ENCODE assay signal across 24 mouse cellular contexts in genomic region chr4:139079439-139079838, GRCm38 (mm10). TPM values are rescaled to one million over a fixed set of nuclear protein-coding genes. Genes with fewer than 3 reads are reported as not detected.
"Had no signal": no experiment of that assay in that cellular context is flagged by ENCODE, and none has a peak within 500 bp of the region (broad histone marks: within the 10 kb centered on the region; RNA-seq: fewer than 3 reads in every experiment).

No protein-coding gene starts in this region.

- H3K4me2 ChIP-seq: heart, embryonic 12.5 days; hindbrain, embryonic 12.5 days; hindbrain, embryonic 14.5 days; limb, embryonic 13.5 days; liver, embryonic 11.5 days; liver, embryonic 13.5 days had no signal

- H3K36me3 ChIP-seq: heart, embryonic 10.5 days; heart, embryonic 12.5 days; hindbrain, embryonic 10.5 days; hindbrain, embryonic 12.5 days; liver, embryonic 13.5 days had no signal

- H3K9ac ChIP-seq: heart, embryonic 12.5 days; hindbrain, embryonic 12.5 days; hindbrain, embryonic 14.5 days; limb, embryonic 13.5 days; liver, embryonic 13.5 days had no signal

- ATAC-seq: hindbrain, embryonic 16.5 days; intestine, postnatal 0 days had no signal

- DNase-seq: gastrocnemius, adult 2 months; gastrocnemius, postnatal 10 days; gastrocnemius, postnatal 25 days; heart, adult 18-20 months; heart, postnatal 4 days; liver; liver, embryonic 13.5 days had no signal

- H3K4me3 ChIP-seq: gastrocnemius, adult 2 months; heart, embryonic 10.5 days; heart, embryonic 12.5 days; hindbrain, embryonic 10.5 days; hindbrain, embryonic 12.5 days; left cerebral cortex, adult 2 months; limb, embryonic 13.5 days; liver, embryonic 13.5 days had no signal

- H3K9me3 ChIP-seq: heart, embryonic 10.5 days; heart, embryonic 12.5 days; hindbrain, embryonic 10.5 days; hindbrain, embryonic 12.5 days; limb, embryonic 13.5 days; liver, embryonic 13.5 days had no signal

- H3K27ac ChIP-seq: gastrocnemius, adult 2 months; heart, embryonic 10.5 days; hindbrain, embryonic 10.5 days; hindbrain, embryonic 12.5 days; hindbrain, embryonic 14.5 days; left cerebral cortex, adult 2 months; limb, embryonic 13.5 days; liver, embryonic 13.5 days had no signal

RNA-seq across cellular contexts. Expression of gene Htr6, which starts 4.1 kb away (rescaled TPM):
- total RNA-seq: gastrocnemius, adult 2 months; gastrocnemius, postnatal 10 days; gastrocnemius, postnatal 25 days; gastrocnemius, postnatal 4 days; granulocyte monocyte progenitor cell, adult 5-6 weeks; heart, adult 18-20 months; heart, adult 8-10 months; heart, postnatal 10 days; heart, postnatal 25 days; heart, postnatal 4 days had no signal
- polyA plus RNA-seq: heart, embryonic 10.5 days; heart, embryonic 12.5 days; heart, embryonic 14.5 days; heart, embryonic 16.5 days; hindbrain, embryonic 12.5 days; intestine, postnatal 0 days; liver, embryonic 11.5 days; liver, embryonic 13.5 days had no signal

RNA-seq across cellular contexts. Expression of gene Nbl1, which starts 13.4 kb away (rescaled TPM):
- total RNA-seq: granulocyte monocyte progenitor cell, adult 5-6 weeks had no signal
